Mouse (Mus musculus) spleen, adult 2 months (tissue): ENCODE measurements around the gene Abhd4. TPM values are rescaled to one million over a fixed set of nuclear protein-coding genes. Genes with fewer than 3 reads are reported as not detected.

Experiments used
- DNase-seq, 2 experiments: peaks; one replicate each; pipeline versions ENCODE4 v3.0.0 to v3.0.0-alpha.2; 2012 to 2021; ENCODE audit warnings: low spot score in 2 of 2, low read depth in 1 of 2
- H3K27ac ChIP-seq: fragments of 200-500 bp; 2 replicates; pipeline ENCODE4 v1.5.1; 2012; ENCODE audit warnings: low read length, inconsistent platforms; ENCODE audit not compliant: insufficient read depth
- H3K27me3 ChIP-seq: fragments of 200-500 bp; 2 replicates; pipeline ENCODE4 v1.6.1; 2012; ENCODE audit warnings: mild to moderate bottlenecking, moderate library complexity, low read length, inconsistent platforms; ENCODE audit not compliant: control insufficient read depth, insufficient read depth
- H3K36me3 ChIP-seq: fragments of 200-500 bp; 2 replicates; pipeline ENCODE4 v1.6.1; 2012; ENCODE audit warnings: mild to moderate bottlenecking, low read length, inconsistent platforms; ENCODE audit not compliant: control insufficient read depth, insufficient read depth
- H3K4me1 ChIP-seq: fragments of 200-500 bp; 2 replicates; pipeline ENCODE4 v1.6.1; 2011; ENCODE audit warnings: inconsistent platforms; ENCODE audit not compliant: control insufficient read depth, insufficient read depth, insufficient read length
- H3K4me3 ChIP-seq: fragments of 200-500 bp; 2 replicates; pipeline ENCODE4 v1.5.1; 2011; ENCODE audit warnings: mild to moderate bottlenecking, inconsistent platforms; ENCODE audit not compliant: insufficient read depth, insufficient read length; ENCODE audit errors: extremely low read depth
- CTCF ChIP-seq: fragments of 200-500 bp; IDR thresholded peaks from 2 replicates; pipeline ENCODE4 v1.5.1; 2011; ENCODE audit warnings: mild to moderate bottlenecking, inconsistent platforms; ENCODE audit not compliant: insufficient read depth, insufficient read length, insufficient replicate concordance; ENCODE audit errors: extremely low read depth
- POLR2A ChIP-seq: fragments of 200-500 bp; IDR thresholded peaks from 2 replicates; pipeline ENCODE4 v1.6.1; 2011; ENCODE audit warnings: low read depth, low read length, inconsistent platforms
- WGBS: fragments of 180-500 bp; shearing (Covaris S2); methylation state at CpG from one replicate; pipeline ENCODE4 v1.1.7; 2018; 5-methylcytosine and 5-hydroxymethylcytosine counted together
- polyA plus RNA-seq: library from polyadenylated mRNA; depleted of rRNA; stranded (reverse); fragments of >200 nt; gene quantifications from 2 replicates; pipeline ENCODE4 v1.2.3, GENCODE M21; 2012

The Abhd4 gene
- polyA plus RNA-seq, 1 experiment, result 23.4 TPM

DNA sequence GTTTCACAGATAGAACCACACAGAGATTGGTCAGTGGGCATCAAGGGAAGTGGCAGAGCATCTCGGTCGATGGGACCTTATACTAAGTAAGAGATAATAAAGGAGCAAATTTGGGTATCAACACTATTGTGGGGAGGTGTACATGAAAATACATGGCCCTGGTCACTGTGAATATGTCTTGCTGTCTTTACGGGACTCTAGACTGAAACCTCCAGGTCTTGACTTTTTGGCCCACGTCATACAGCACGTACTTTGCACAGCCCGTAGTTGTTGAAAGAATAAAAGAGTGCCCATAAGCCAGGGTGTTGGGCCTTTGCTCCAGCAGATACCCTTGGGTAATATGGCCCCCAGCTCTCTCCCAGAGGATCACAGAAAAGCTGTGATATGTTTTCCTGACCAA is 32.3 kb upstream of the Abhd4 start:
- no peak for DNase-seq
- peaks cover 36% of the 10 kb centered on the region; the same call in 1 of the 2 replicates for H3K4me1 ChIP-seq
- no peaks in the 10 kb centered on the region for H3K27me3 ChIP-seq
- H3K36me3 ChIP-seq, result no peaks in the 10 kb centered on the region
- no peak for TF ChIP-seq CTCF
- TF ChIP-seq POLR2A, result no peak
- peak overlapping the region; percentile 78 for H3K27ac ChIP-seq
- no peak overlapping the region for H3K4me3 ChIP-seq
- WGBS, result 78% methylated on average over 6 of the region's 6 CpGs

DNA sequence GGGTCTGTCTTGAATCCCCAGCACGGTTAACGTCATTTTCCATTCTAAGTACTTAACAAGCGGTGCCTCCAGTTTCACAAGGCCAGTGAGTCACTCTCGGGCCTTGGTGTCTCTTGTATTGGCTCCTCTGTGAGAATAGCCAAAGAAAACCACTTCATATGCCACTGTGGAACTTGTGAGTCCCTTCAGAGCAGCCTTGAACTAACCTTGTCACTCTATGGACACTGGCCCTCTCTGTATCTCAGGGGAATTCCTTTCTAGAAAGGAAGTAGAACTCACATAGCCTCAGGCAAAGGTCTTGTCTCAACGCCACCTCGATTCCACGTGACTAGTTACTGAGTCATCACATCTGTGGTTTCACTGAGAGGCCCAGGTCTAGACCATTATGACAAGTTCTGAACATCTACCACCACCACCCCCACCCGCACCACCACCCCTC is 31.7 kb upstream of the Abhd4 start:
- Histone ChIP-seq H3K27me3 (no peaks in the 10 kb centered on the region), H3K27ac (peak overlapping the region; percentile 78), H3K4me1 (peaks cover 36% of the 10 kb centered on the region; the same call in 1 of the 2 replicates), H3K4me3 (no peak overlapping the region), H3K36me3 (no peaks in the 10 kb centered on the region)
- WGBS, result 28% methylated on average over 8 of the region's 8 CpGs
- DNase-seq, result peak in 1 of 2 experiments; percentile 80
- TF ChIP-seq CTCF, result no peak
- TF ChIP-seq POLR2A, result peak; percentile 4; the same call in 1 of the 2 replicates

DNA sequence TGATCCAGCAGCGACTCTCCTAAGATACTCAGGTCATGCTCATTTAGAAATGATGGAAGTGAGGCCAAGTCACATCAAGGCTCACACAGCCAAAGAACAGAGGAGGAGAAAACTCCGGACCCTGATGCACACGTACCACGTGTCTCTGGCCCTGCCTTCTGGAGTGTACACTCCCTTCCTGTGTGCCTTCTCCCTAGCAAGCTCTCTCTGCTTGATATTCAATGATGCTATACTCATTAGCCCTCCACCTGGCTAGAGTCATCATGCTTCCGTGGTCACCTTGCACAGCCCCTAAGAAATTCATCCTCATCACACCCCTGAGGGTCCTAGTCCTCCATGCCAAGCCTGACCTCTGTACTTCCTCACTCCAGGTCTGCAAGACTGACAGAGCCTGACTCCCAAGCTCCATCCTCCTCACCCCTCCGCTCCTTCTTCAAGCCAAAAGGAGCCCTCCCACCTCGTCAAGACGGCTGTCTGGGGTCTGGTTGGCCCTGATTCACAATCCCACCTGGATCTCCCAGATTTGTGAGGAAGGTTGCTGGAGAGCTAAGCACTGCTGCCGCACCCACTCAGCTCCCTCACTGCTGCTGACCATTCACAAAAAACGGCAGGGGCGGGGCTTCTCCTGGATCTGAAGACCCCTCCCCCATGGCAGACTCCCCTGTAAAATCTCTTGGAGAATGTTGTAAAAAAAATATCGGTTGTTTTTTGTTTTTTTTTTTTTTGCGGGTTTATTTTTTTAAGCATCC is 30.5 kb upstream of the Abhd4 start:
- H3K27me3 ChIP-seq, result no peaks in the 10 kb centered on the region
- TF ChIP-seq CTCF, result no peak
- TF ChIP-seq POLR2A, result no peak
- WGBS, result 70% methylated on average over 13 of the region's 13 CpGs
- peak overlapping the region; percentile 63 for H3K27ac ChIP-seq
- peaks cover 36% of the 10 kb centered on the region; the same call in 1 of the 2 replicates for H3K4me1 ChIP-seq
- no peaks in the 10 kb centered on the region for H3K36me3 ChIP-seq
- no peak overlapping the region for H3K4me3 ChIP-seq
- DNase-seq, result no peak

DNA sequence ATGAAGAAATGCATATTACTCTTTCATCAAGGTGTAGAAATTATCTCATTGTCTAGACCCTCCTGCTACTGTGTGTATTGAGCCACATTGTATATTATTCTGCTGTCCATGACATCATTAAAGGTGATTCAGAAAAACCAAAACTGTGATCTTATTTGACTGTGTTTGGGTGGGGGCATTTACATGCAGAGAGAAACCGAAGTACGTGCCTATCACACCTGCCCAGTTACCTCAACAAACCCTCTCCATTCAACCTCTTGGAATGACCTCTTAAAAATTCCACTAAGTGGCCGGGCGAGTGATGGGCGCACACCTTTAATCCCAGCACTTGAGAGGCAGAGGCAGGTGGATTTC is 29.9 kb upstream of the Abhd4 start:
- TF ChIP-seq POLR2A (no peak), CTCF (no peak)
- no peak for DNase-seq
- peak overlapping the region; percentile 65 for H3K27ac ChIP-seq
- H3K36me3 ChIP-seq, result no peaks in the 10 kb centered on the region
- no peak overlapping the region for H3K4me3 ChIP-seq
- H3K4me1 ChIP-seq, result peaks cover 41% of the 10 kb centered on the region
- H3K27me3 ChIP-seq, result no peaks in the 10 kb centered on the region
- 81% methylated on average over 5 of the region's 5 CpGs for WGBS

DNA sequence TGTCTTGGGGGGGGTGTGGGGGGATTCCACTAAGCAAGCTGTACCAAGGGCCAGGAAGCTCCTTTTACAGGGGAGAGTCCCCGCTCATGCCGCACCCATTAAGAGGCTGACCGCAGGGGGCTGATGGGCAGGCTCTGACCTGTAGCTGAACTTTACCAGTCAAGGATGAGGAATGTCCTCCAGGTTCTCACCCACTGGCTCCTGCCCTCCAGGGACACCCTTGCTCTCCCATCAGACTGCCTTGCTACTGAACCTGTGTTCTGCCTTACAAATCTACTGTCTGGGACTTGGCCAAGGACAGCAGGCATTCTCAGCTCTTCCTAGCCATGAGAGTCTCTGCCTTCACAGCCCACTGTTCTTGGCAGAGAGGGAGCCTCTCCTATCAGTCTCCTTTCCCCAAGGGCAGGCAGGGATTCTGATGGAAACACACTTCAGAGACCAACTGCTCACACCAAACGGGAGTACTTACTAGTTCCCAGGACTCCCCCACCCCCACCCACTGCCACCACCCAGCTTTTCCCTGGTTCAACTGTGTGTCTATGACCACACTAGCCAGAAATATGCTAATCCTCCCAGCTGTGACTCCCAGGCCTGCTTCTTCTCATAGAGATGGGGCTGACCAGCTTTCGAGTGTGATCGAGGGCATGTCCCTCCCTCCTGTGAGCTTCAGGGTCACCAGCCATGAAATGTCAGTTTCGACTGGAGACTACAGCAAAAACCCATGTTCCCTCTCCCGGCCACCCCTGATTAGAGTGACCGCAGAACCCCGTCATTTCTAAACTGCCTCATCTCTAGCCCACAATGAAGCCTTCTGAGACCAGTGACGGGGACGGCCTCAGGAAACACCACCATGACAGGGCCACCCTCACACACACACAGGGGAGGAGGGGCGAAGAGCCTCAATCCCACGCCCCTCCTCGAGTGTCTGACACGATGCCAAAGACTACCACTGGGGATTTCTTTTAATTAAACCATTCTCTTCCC is 29.2 kb upstream of the Abhd4 start:
- H3K4me3 ChIP-seq, result no peak overlapping the region
- H3K36me3 ChIP-seq, result no peaks in the 10 kb centered on the region
- peaks cover 42% of the 10 kb centered on the region for H3K4me1 ChIP-seq
- TF ChIP-seq POLR2A (no peak), CTCF (no peak)
- no peaks in the 10 kb centered on the region for H3K27me3 ChIP-seq
- peak; percentile 24 to 57 for DNase-seq
- WGBS, result 31% methylated on average over 16 of the region's 16 CpGs
- peak overlapping the region; percentile 65 for H3K27ac ChIP-seq

DNA sequence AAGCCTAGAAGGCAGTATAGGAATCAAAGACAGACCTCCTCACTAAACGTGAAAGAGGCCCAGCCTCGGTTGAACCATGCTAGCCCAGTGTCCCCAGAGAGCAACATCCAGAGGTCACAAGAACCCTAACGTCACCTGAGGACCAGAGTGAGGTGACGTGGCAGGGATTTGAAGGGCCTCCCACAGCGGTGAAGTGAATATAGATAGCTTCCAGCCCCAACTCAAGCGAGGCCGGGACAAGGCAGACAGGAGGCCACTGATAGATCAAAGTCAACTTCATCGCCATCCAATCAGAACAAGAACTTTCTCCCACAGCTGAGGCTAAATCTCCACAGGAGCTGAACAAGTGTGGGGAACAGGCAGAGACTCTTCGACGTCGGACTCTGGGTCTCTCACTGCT is 28.3 kb upstream of the Abhd4 start:
- H3K27ac ChIP-seq, result peak overlapping the region; percentile 97
- no peak for TF ChIP-seq POLR2A
- TF ChIP-seq CTCF, result no peak
- H3K36me3 ChIP-seq, result no peaks in the 10 kb centered on the region
- no peaks in the 10 kb centered on the region for H3K27me3 ChIP-seq
- WGBS, result 60% methylated on average over 11 of the region's 11 CpGs
- H3K4me3 ChIP-seq, result no peak overlapping the region
- peaks cover 48% of the 10 kb centered on the region for H3K4me1 ChIP-seq
- no peak for DNase-seq
